Mouse (Mus musculus) olfactory bulb, adult 2 months (tissue): Measurements from ENCODE around the gene Poc1a.

ENCODE experiments used
- CTCF ChIP-seq: fragments of 200-500 bp; IDR thresholded peaks from 2 replicates; pipeline ENCODE4 v1.5.1; 2012; ENCODE audit warnings: low read depth, mild to moderate bottlenecking, low read length, moderate library complexity; ENCODE audit not compliant: insufficient read depth
- POLR2A ChIP-seq: fragments of 200-500 bp; IDR thresholded peaks from 2 replicates; pipeline ENCODE4 v1.6.1; 2012; ENCODE audit warnings: mild to moderate bottlenecking, low read depth, low read length, moderate library complexity; ENCODE audit not compliant: insufficient read depth

- TF ChIP-seq POLR2A = no peak
- no peak for TF ChIP-seq CTCF
Measured at GRCm38 (mm10) chr9:106251066-106251465, 29.8 kb upstream of the Poc1a start.
